Mouse (Mus musculus): ENCODE measurements around the gene Cidec. TPM values are rescaled to one million over a fixed set of nuclear protein-coding genes. Genes with fewer than 3 reads are reported as not detected.

Gene Cidec
- polyA plus RNA-seq, 1 experiment from 2014 or later = 31.2 TPM

GRCm38 (mm10) chr6:113404649-113405448 lies 30.7 kb downstream of the Cidec start:
- ATAC-seq (ENCODE audit: low FRiP score, low TSS enrichment) (no peak), DNase-seq (ENCODE audit: low spot score) (no peak)
- Histone ChIP-seq H3K4me1 (replicated peaks; ENCODE audit: control insufficient read depth, insufficient read depth) (no peaks in the 10 kb centered on the region), H3K4me3 (ENCODE audit: low read depth, low read length) (no peak overlapping the region), H3K4me2 (replicated peaks; ENCODE audit: low read depth) (no peak overlapping the region), H3K9me3 (ENCODE audit: control insufficient read depth, low read length) (no peaks in the 10 kb centered on the region), H3K27me3 (ENCODE audit: control insufficient read depth, insufficient read depth, low read length) (no peaks in the 10 kb centered on the region), H3K36me3 (ENCODE audit: control insufficient read depth, insufficient read depth, low read length) (peaks cover 3% of the 10 kb centered on the region; the same call in 1 of the 2 replicates), H3K27ac (replicated peaks) (no peak overlapping the region), H3K9ac (ENCODE audit: low read length) (no peak overlapping the region)
- 73% methylated on average over 12 of the region's 12 CpGs for WGBS
- TF ChIP-seq EP300 (optimal IDR thresholded peaks at IDR 0.05) (no peak), CTCF (IDR thresholded peaks at IDR 0.05; ENCODE audit: low read depth) (no peak)

- DNase-seq (ENCODE audit: low spot score) (no peak), ATAC-seq (ENCODE audit: low FRiP score, low TSS enrichment) (no peak)
- Histone ChIP-seq H3K4me2 (replicated peaks; ENCODE audit: low read depth) (no peak overlapping the region), H3K4me1 (replicated peaks; ENCODE audit: control insufficient read depth, insufficient read depth) (no peaks in the 10 kb centered on the region), H3K9ac (ENCODE audit: low read length) (no peak overlapping the region), H3K27ac (replicated peaks) (no peak overlapping the region), H3K4me3 (ENCODE audit: low read depth, low read length) (no peak overlapping the region), H3K27me3 (ENCODE audit: control insufficient read depth, insufficient read depth, low read length) (no peaks in the 10 kb centered on the region), H3K36me3 (ENCODE audit: control insufficient read depth, insufficient read depth, low read length) (no peaks in the 10 kb centered on the region), H3K9me3 (ENCODE audit: control insufficient read depth, low read length) (no peaks in the 10 kb centered on the region)
- 86% methylated on average over 13 of the region's 13 CpGs for WGBS
- no peak for TF ChIP-seq EP300 (optimal IDR thresholded peaks at IDR 0.05)
- TF ChIP-seq CTCF (IDR thresholded peaks at IDR 0.05; ENCODE audit: low read depth) = no peak
These were observed 33.5 kb downstream of the Cidec start for GRCm38 (mm10) chr6:113402094-113402493.

- DNase-seq (ENCODE audit: low spot score) (no peak), ATAC-seq (ENCODE audit: low FRiP score, low TSS enrichment) (no peak)
- no peaks in the 10 kb centered on the region for H3K27me3 ChIP-seq (ENCODE audit: control insufficient read depth, insufficient read depth, low read length)
- no peak overlapping the region for H3K9ac ChIP-seq (ENCODE audit: low read length)
- H3K4me2 ChIP-seq (replicated peaks; ENCODE audit: low read depth) = no peak overlapping the region
- no peak overlapping the region for H3K4me3 ChIP-seq (ENCODE audit: low read depth, low read length)
- H3K27ac ChIP-seq (replicated peaks) = no peak overlapping the region
- TF ChIP-seq CTCF (IDR thresholded peaks at IDR 0.05; ENCODE audit: low read depth) (no peak), EP300 (optimal IDR thresholded peaks at IDR 0.05) (no peak)
- WGBS = 86% methylated on average over 10 of the region's 10 CpGs
- peaks cover 3% of the 10 kb centered on the region; the same call in 1 of the 2 replicates for H3K4me1 ChIP-seq (replicated peaks; ENCODE audit: control insufficient read depth, insufficient read depth)
- H3K9me3 ChIP-seq (ENCODE audit: control insufficient read depth, low read length) = no peaks in the 10 kb centered on the region
- 0 out of 2 replicates have a peak, but pooled peaks cover 2% of the 10 kb centered on the region for H3K36me3 ChIP-seq (ENCODE audit: control insufficient read depth, insufficient read depth, low read length)
These were observed 39.1 kb downstream of the Cidec start for GRCm38 (mm10) chr6:113396270-113397030.

- 96% methylated on average over 6 of the region's 6 CpGs for WGBS
- Histone ChIP-seq H3K4me2 (replicated peaks; ENCODE audit: low read depth) (no peak overlapping the region), H3K27me3 (ENCODE audit: control insufficient read depth, insufficient read depth, low read length) (no peaks in the 10 kb centered on the region), H3K36me3 (ENCODE audit: control insufficient read depth, insufficient read depth, low read length) (0 out of 2 replicates have a peak, but pooled peaks cover 2% of the 10 kb centered on the region), H3K4me1 (replicated peaks; ENCODE audit: control insufficient read depth, insufficient read depth) (peaks cover 3% of the 10 kb centered on the region; the same call in 1 of the 2 replicates), H3K4me3 (ENCODE audit: low read depth, low read length) (no peak overlapping the region), H3K9me3 (ENCODE audit: control insufficient read depth, low read length) (no peaks in the 10 kb centered on the region), H3K9ac (ENCODE audit: low read length) (no peak overlapping the region), H3K27ac (replicated peaks) (no peak overlapping the region)
- TF ChIP-seq EP300 (optimal IDR thresholded peaks at IDR 0.05) = no peak
- 0 out of 2 replicates have a peak, but pooled peaks have one; percentile 9 for TF ChIP-seq CTCF (IDR thresholded peaks at IDR 0.05; ENCODE audit: low read depth)
- ATAC-seq (ENCODE audit: low FRiP score, low TSS enrichment) (no peak), DNase-seq (ENCODE audit: low spot score) (no peak)
These were observed 40.1 kb downstream of the Cidec start for GRCm38 (mm10) chr6:113395501-113395900.

GRCm38 (mm10) chr6:113394811-113395210 lies 40.7 kb downstream of the Cidec start:
- Histone ChIP-seq H3K36me3 (ENCODE audit: control insufficient read depth, insufficient read depth, low read length) (0 out of 2 replicates have a peak, but pooled peaks cover 2% of the 10 kb centered on the region), H3K4me2 (replicated peaks; ENCODE audit: low read depth) (no peak overlapping the region), H3K27me3 (ENCODE audit: control insufficient read depth, insufficient read depth, low read length) (no peaks in the 10 kb centered on the region), H3K27ac (replicated peaks) (no peak overlapping the region), H3K9me3 (ENCODE audit: control insufficient read depth, low read length) (no peaks in the 10 kb centered on the region), H3K4me1 (replicated peaks; ENCODE audit: control insufficient read depth, insufficient read depth) (peaks cover 3% of the 10 kb centered on the region; the same call in 1 of the 2 replicates), H3K9ac (ENCODE audit: low read length) (no peak overlapping the region), H3K4me3 (ENCODE audit: low read depth, low read length) (no peak overlapping the region)
- WGBS = 89% methylated on average over 11 of the region's 11 CpGs
- TF ChIP-seq EP300 (optimal IDR thresholded peaks at IDR 0.05) = no peak
- TF ChIP-seq CTCF (IDR thresholded peaks at IDR 0.05; ENCODE audit: low read depth) = no peak
- no peak for DNase-seq (ENCODE audit: low spot score)
- no peak for ATAC-seq (ENCODE audit: low FRiP score, low TSS enrichment)
